Mouse (Mus musculus) stomach, postnatal 0 days (tissue): Measurements from ENCODE around the gene Armcx5.

Source experiments
- CTCF ChIP-seq: IDR thresholded peaks from 2 replicates; pipeline ENCODE4 v1.5.1; 2016; ENCODE audit warnings: antibody characterized with exemption, low read depth, mild to moderate bottlenecking, moderate library complexity
- EP300 ChIP-seq: optimal IDR thresholded peaks from 2 replicates; pipeline ENCODE3; 2016; ENCODE audit warnings: antibody characterized with exemption

- TF ChIP-seq CTCF (no peak), EP300 (no peak)
These were observed 26.0 kb downstream of the Armcx5 start for GRCm38 (mm10) chrX:135768565-135768964.
